Mouse (Mus musculus) ES-E14 (cell line): ENCODE data around the gene Col4a2. TPM values are rescaled to one million over a fixed set of nuclear protein-coding genes. Genes with fewer than 3 reads are reported as not detected.

ENCODE experiments used
- DNase-seq: peaks from one replicate; pipeline ENCODE4 v3.0.0-alpha.2; 2013; ENCODE audit warnings: low read depth, low spot score
- H3K27ac ChIP-seq: 2 replicates; pipeline ENCODE4 v1.5.1; 2012; ENCODE audit warnings: low read depth, mild to moderate bottlenecking, low read length, moderate library complexity, mixed read lengths; ENCODE audit not compliant: poor library complexity, insufficient read depth, severe bottlenecking
- H3K36me3 ChIP-seq: 2 replicates; pipeline ENCODE4 v1.6.1; 2012; ENCODE audit warnings: mild to moderate bottlenecking, low read length, moderate library complexity, mixed read lengths; ENCODE audit not compliant: control insufficient read depth, poor library complexity, insufficient read depth, severe bottlenecking
- H3K4me1 ChIP-seq, 2 experiments: fragments of 150-350 bp in 1 of 2; sonication (generic) in 1 of 2; 2 replicates each; pipeline ENCODE4 v1.6.1; 2012; ENCODE audit warnings: low read length in 2 of 2, mild to moderate bottlenecking in 1 of 2, mixed read lengths in 1 of 2; ENCODE audit not compliant: control insufficient read depth in 2 of 2, insufficient read depth in 2 of 2, poor library complexity in 1 of 2
- H3K4me3 ChIP-seq, 2 experiments: fragments of 150-350 bp in 1 of 2; sonication (generic) in 1 of 2; 2 replicates each; pipeline ENCODE4 v1.5.1; 2012; ENCODE audit warnings: low read length in 2 of 2, low read depth in 1 of 2, mild to moderate bottlenecking in 1 of 2, mixed read lengths in 1 of 2; ENCODE audit not compliant: insufficient read depth in 1 of 2, poor library complexity in 1 of 2, severe bottlenecking in 1 of 2
- H3K9ac ChIP-seq: 2 replicates; pipeline ENCODE4 v1.6.1; 2012; ENCODE audit warnings: low read depth, mild to moderate bottlenecking, low read length, mixed read lengths; ENCODE audit not compliant: poor library complexity, insufficient read depth, severe bottlenecking
- H3K9me3 ChIP-seq: fragments of 150-350 bp; sonication (generic); 2 replicates; pipeline ENCODE4 v1.6.1; 2012; ENCODE audit warnings: low read depth, mild to moderate bottlenecking, low read length; ENCODE audit not compliant: control insufficient read depth, insufficient read depth
- CHD2 ChIP-seq: IDR thresholded peaks from 2 replicates; pipeline ENCODE4 v1.6.1; 2014; ENCODE audit warnings: mild to moderate bottlenecking, low read depth, low read length, inconsistent platforms
- HCFC1 ChIP-seq: IDR thresholded peaks from 2 replicates; pipeline ENCODE4 v1.6.1; 2012; ENCODE audit warnings: low read length, inconsistent platforms, borderline replicate concordance; ENCODE audit not compliant: insufficient read depth
- MAFK ChIP-seq: IDR thresholded peaks from 2 replicates; pipeline ENCODE4 v1.6.1; 2014; ENCODE audit warnings: mild to moderate bottlenecking, low read depth, low read length, inconsistent platforms; ENCODE audit not compliant: insufficient read depth
- ZC3H11A ChIP-seq: IDR thresholded peaks from 2 replicates; pipeline ENCODE4 v1.6.1; 2012; ENCODE audit warnings: low read depth, mild to moderate bottlenecking, inconsistent platforms, low read length, borderline replicate concordance
- ZNF384 ChIP-seq: IDR thresholded peaks from 2 replicates; pipeline ENCODE4 v1.6.1; 2012; ENCODE audit warnings: low read depth, low read length, inconsistent platforms
- in situ Hi-C, 2 experiments: fragments of 600-800 bp; cut with MboI; formaldehyde crosslinking; loops; one replicate each; pipeline ENCODE4 v1.15.1; 2025; ENCODE audit warnings: low sequenced_read_pairs in 2 of 2, inconsistent platforms in 1 of 2; ENCODE audit not compliant: unreplicated experiment in 2 of 2
- total RNA-seq: library from RNA; depleted of rRNA; stranded (reverse); fragments of 300-350 nt; gene quantifications from 2 replicates; pipeline ENCODE4 v1.2.3, GENCODE M21; 2012

The Col4a2 gene
- total RNA-seq, 1 experiment: 102 TPM

DNA sequence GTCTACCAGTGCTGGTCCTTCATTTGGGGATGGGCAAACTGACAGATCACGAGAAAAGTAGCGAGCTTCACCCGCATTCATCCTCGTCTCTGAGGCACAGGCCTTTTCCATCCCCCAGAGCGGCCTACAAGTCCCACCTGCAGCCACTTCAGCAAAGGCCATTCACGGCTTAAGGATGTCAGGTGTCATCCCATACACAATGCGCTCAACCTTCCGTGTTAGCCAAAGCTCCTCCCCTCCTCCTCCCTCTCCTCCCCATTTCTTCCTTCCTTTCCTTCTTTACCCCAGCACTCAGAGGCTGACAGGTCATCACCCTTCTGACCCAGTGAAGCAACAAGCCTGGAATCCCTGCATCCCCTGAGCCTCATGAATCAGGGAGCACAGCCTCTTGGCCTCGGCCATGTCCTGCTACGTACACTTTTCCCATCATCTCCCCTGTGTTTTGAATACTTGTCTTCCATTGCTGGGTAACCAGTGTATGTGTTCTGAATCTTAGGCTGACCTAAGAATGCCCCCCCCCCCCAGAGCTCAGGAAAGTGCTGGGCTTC, 31.8 kb upstream of the Col4a2 start:
- no peak for DNase-seq
- TF ChIP-seq HCFC1 (no peak), MAFK (no peak), CHD2 (no peak), ZNF384 (no peak), ZC3H11A (no peak)
- H3K4me3 ChIP-seq: no peak overlapping the region
- H3K4me1 ChIP-seq: no peaks in the 10 kb centered on the region; a peak in 1 of 4 replicates
- H3K9ac ChIP-seq: no peak overlapping the region
- in situ Hi-C loops: no loop called here
- H3K27ac ChIP-seq: no peak overlapping the region
- H3K9me3 ChIP-seq: no peaks in the 10 kb centered on the region
- no peaks in the 10 kb centered on the region for H3K36me3 ChIP-seq

DNA sequence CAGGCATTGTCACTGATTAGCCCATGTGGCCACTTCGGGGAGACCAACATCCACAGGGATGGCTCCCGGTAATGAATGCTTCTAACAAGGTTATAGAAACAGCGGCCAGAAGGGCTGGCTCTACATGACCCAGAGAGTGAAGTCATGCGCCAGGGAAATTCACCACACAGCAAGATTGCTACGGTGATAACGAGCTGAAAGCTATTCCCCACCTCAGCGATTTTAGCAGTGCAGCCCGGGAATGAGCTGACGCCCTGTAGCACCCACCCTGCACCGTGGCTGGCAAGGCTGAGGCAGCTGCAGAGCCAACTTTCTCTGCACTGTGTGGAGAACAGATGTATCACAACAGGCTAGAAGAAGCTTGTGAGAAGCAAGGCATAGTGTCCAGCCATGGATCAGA, 30.5 kb upstream of the Col4a2 start:
- H3K4me1 ChIP-seq: no peaks in the 10 kb centered on the region; a peak in 1 of 4 replicates
- no peak overlapping the region for H3K9ac ChIP-seq
- no peaks in the 10 kb centered on the region for H3K9me3 ChIP-seq
- in situ Hi-C loops: no loop called here
- no peak overlapping the region for H3K4me3 ChIP-seq
- DNase-seq: no peak
- no peak overlapping the region for H3K27ac ChIP-seq
- TF ChIP-seq CHD2 (no peak), ZNF384 (no peak), HCFC1 (no peak), MAFK (no peak), ZC3H11A (no peak)
- H3K36me3 ChIP-seq: no peaks in the 10 kb centered on the region

- Histone ChIP-seq H3K9me3 (no peaks in the 10 kb centered on the region), H3K4me1 (no peaks in the 10 kb centered on the region; a peak in 1 of 4 replicates), H3K4me3 (no peak overlapping the region), H3K27ac (no peak overlapping the region), H3K36me3 (no peaks in the 10 kb centered on the region), H3K9ac (no peak overlapping the region)
- in situ Hi-C loops: no loop called here
- no peak for DNase-seq
- TF ChIP-seq ZNF384: no peak
These were observed 29.9 kb upstream of the Col4a2 start for GRCm38 (mm10) chr8:11282696-11283095.

- Histone ChIP-seq H3K27ac (no peak overlapping the region), H3K36me3 (no peaks in the 10 kb centered on the region), H3K4me1 (no peaks in the 10 kb centered on the region; a peak in 1 of 4 replicates), H3K4me3 (no peak overlapping the region), H3K9me3 (no peaks in the 10 kb centered on the region), H3K9ac (no peak overlapping the region)
- no peak for TF ChIP-seq ZNF384
- no peak for TF ChIP-seq CHD2
- no peak for TF ChIP-seq MAFK
- no peak for TF ChIP-seq ZC3H11A
- no peak for TF ChIP-seq HCFC1
- in situ Hi-C loops: no loop called here
- no peak for DNase-seq
These were observed 29.4 kb upstream of the Col4a2 start for GRCm38 (mm10) chr8:11283217-11283616.

GRCm38 (mm10) chr8:11285437-11285836, 27.2 kb upstream of the Col4a2 start:
- H3K9me3 ChIP-seq: no peaks in the 10 kb centered on the region
- H3K36me3 ChIP-seq: no peaks in the 10 kb centered on the region
- H3K4me3 ChIP-seq: no peak overlapping the region
- no peaks in the 10 kb centered on the region for H3K4me1 ChIP-seq
- no peak for DNase-seq
- H3K27ac ChIP-seq: no peak overlapping the region
- TF ChIP-seq HCFC1 (no peak), MAFK (no peak), CHD2 (no peak), ZNF384 (no peak), ZC3H11A (no peak)
- in situ Hi-C loops: no loop called here
- H3K9ac ChIP-seq: no peak overlapping the region
